Mouse (Mus musculus): Measurements from ENCODE around the gene Ganc. TPM values are rescaled to one million over a fixed set of nuclear protein-coding genes. Genes with fewer than 3 reads are reported as not detected.

The Ganc gene
- polyA plus RNA-seq, 1 experiment: 26.9 TPM

DNA sequence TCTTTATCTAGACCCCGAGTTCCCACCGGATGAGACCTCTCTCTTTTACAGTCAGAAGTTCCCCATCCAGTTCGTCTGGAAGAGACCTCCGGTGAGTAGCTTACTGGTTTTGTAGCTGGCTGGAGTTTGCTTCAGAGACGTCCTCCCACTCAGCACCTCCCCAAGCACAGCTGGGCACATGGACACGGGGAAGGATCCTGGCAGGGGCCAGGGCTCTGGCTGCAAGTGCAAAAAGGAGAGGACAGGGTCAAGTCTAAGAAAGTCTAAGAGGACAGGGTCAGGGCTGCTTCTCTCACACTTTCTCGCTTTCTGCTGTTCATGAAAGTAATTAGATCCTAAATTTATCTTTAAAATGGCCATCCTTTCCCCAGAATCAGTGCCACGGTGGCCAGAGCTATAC, 60.4 kb downstream of the Ganc start:
- no peak for DNase-seq
- H3K4me3 ChIP-seq (ENCODE audit: insufficient read depth, low read depth, low read length): no peak overlapping the region
- 72% methylated on average over 8 of the region's 8 CpGs for WGBS
- TF ChIP-seq CTCF (conservative IDR thresholded peaks at IDR 0.05; ENCODE audit: insufficient read depth, insufficient read length, low read depth, low read length) (no peak), POLR2A (IDR thresholded peaks at IDR 0.05; ENCODE audit: low read depth, low read length) (no peak)
- H3K4me1 ChIP-seq (ENCODE audit: control insufficient read depth, insufficient read depth, low read length): no peaks in the 10 kb centered on the region
- peaks cover 2% of the 10 kb centered on the region; the same call in 1 of the 2 replicates for H3K36me3 ChIP-seq (ENCODE audit: control insufficient read depth, insufficient read depth, low read length)
- no peak overlapping the region for H3K27ac ChIP-seq (ENCODE audit: insufficient read depth, low read depth, low read length)
- no peaks in the 10 kb centered on the region for H3K27me3 ChIP-seq (replicated peaks; ENCODE audit: control insufficient read depth, insufficient read depth, low read length)

GRCm38 (mm10) chr2:120464732-120465396, 61.2 kb downstream of the Ganc start:
- Histone ChIP-seq H3K4me1 (ENCODE audit: control insufficient read depth, insufficient read depth, low read length) (no peaks in the 10 kb centered on the region), H3K4me3 (ENCODE audit: insufficient read depth, low read depth, low read length) (no peak overlapping the region), H3K36me3 (ENCODE audit: control insufficient read depth, insufficient read depth, low read length) (peaks cover 2% of the 10 kb centered on the region; the same call in 1 of the 2 replicates), H3K27ac (ENCODE audit: insufficient read depth, low read depth, low read length) (no peak overlapping the region), H3K27me3 (replicated peaks; ENCODE audit: control insufficient read depth, insufficient read depth, low read length) (no peaks in the 10 kb centered on the region)
- WGBS: 93% methylated on average over 2 of the region's 2 CpGs
- no peak for DNase-seq
- no peak for TF ChIP-seq POLR2A (IDR thresholded peaks at IDR 0.05; ENCODE audit: low read depth, low read length)
- no peak for TF ChIP-seq CTCF (conservative IDR thresholded peaks at IDR 0.05; ENCODE audit: insufficient read depth, insufficient read length, low read depth, low read length)

DNA sequence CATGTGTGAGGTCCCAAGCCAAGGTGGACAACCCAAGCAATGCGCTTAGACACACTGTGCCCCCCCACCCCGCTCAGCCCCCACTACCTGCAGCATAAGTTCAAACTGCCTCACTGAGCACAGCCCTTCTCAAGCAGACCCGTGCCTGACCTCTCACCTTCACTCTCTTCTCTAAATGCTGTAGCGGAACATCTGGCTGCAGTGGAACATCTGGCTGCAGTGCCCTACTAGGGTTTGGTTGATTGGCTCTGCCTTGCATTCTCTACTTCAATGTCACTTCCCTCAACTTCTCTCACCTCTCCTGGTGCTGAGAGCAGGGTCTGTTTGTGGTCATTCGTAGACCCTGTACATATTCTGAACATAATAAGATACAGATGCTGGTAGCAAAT, 61.7 kb downstream of the Ganc start:
- H3K4me1 ChIP-seq (ENCODE audit: control insufficient read depth, insufficient read depth, low read length): no peaks in the 10 kb centered on the region
- DNase-seq: no peak
- H3K36me3 ChIP-seq (ENCODE audit: control insufficient read depth, insufficient read depth, low read length): no peaks in the 10 kb centered on the region; the same call in 1 of the 2 replicates
- WGBS: 81% methylated on average over 5 of the region's 5 CpGs
- H3K4me3 ChIP-seq (ENCODE audit: insufficient read depth, low read depth, low read length): no peak overlapping the region
- TF ChIP-seq POLR2A (IDR thresholded peaks at IDR 0.05; ENCODE audit: low read depth, low read length) (no peak), CTCF (conservative IDR thresholded peaks at IDR 0.05; ENCODE audit: insufficient read depth, insufficient read length, low read depth, low read length) (no peak)
- H3K27me3 ChIP-seq (replicated peaks; ENCODE audit: control insufficient read depth, insufficient read depth, low read length): no peaks in the 10 kb centered on the region
- no peak overlapping the region for H3K27ac ChIP-seq (ENCODE audit: insufficient read depth, low read depth, low read length)

DNA sequence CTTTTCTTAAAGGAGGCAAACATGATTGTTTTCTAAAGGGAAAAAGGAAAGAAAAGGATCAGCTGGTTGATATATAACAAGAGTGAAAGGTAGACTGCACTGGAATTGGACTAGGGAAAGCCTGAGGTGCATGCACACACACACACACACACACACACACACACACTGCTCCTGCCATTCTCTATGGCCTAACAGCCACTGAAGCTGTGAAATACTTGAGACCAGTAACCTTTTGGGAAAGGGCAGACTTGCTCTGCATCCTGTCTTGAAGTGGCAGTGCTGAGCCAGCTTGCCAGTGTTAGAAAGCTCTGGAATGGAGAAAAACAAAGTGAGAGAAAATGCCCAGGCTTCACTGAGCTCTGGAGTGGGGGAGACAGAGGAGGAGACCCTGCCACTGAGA, 64.3 kb downstream of the Ganc start:
- no peaks in the 10 kb centered on the region for H3K36me3 ChIP-seq (ENCODE audit: control insufficient read depth, insufficient read depth, low read length)
- H3K27ac ChIP-seq (ENCODE audit: insufficient read depth, low read depth, low read length): no peak overlapping the region
- TF ChIP-seq CTCF (conservative IDR thresholded peaks at IDR 0.05; ENCODE audit: insufficient read depth, insufficient read length, low read depth, low read length): no peak
- no peak for TF ChIP-seq POLR2A (IDR thresholded peaks at IDR 0.05; ENCODE audit: low read depth, low read length)
- no peaks in the 10 kb centered on the region for H3K27me3 ChIP-seq (replicated peaks; ENCODE audit: control insufficient read depth, insufficient read depth, low read length)
- no peak for DNase-seq
- no peak overlapping the region for H3K4me3 ChIP-seq (ENCODE audit: insufficient read depth, low read depth, low read length)
- H3K4me1 ChIP-seq (ENCODE audit: control insufficient read depth, insufficient read depth, low read length): no peaks in the 10 kb centered on the region

GRCm38 (mm10) chr2:120469220-120469619, 65.5 kb downstream of the Ganc start:
- TF ChIP-seq CTCF (conservative IDR thresholded peaks at IDR 0.05; ENCODE audit: insufficient read depth, insufficient read length, low read depth, low read length) (no peak), POLR2A (IDR thresholded peaks at IDR 0.05; ENCODE audit: low read depth, low read length) (no peak)
- 87% methylated on average over 3 of the region's 3 CpGs for WGBS
- no peaks in the 10 kb centered on the region for H3K36me3 ChIP-seq (ENCODE audit: control insufficient read depth, insufficient read depth, low read length)
- H3K4me1 ChIP-seq (ENCODE audit: control insufficient read depth, insufficient read depth, low read length): no peaks in the 10 kb centered on the region
- no peaks in the 10 kb centered on the region for H3K27me3 ChIP-seq (replicated peaks; ENCODE audit: control insufficient read depth, insufficient read depth, low read length)
- H3K4me3 ChIP-seq (ENCODE audit: insufficient read depth, low read depth, low read length): no peak overlapping the region
- no peak for DNase-seq
- no peak overlapping the region for H3K27ac ChIP-seq (ENCODE audit: insufficient read depth, low read depth, low read length)

- 88% methylated on average over 10 of the region's 10 CpGs for WGBS
- Histone ChIP-seq H3K4me3 (ENCODE audit: insufficient read depth, low read depth, low read length) (no peak overlapping the region), H3K4me1 (ENCODE audit: control insufficient read depth, insufficient read depth, low read length) (no peaks in the 10 kb centered on the region)
Measured at GRCm38 (mm10) chr2:120469715-120470114, 66.0 kb downstream of the Ganc start.

GRCm38 (mm10) chr2:120470856-120471255, 67.2 kb downstream of the Ganc start:
- no peak overlapping the region for H3K4me3 ChIP-seq (ENCODE audit: insufficient read depth, low read depth, low read length)
- H3K4me1 ChIP-seq (ENCODE audit: control insufficient read depth, insufficient read depth, low read length): no peaks in the 10 kb centered on the region
- no peaks in the 10 kb centered on the region for H3K27me3 ChIP-seq (replicated peaks; ENCODE audit: control insufficient read depth, insufficient read depth, low read length)
- no peak for DNase-seq
- no peak for TF ChIP-seq CTCF (conservative IDR thresholded peaks at IDR 0.05; ENCODE audit: insufficient read depth, insufficient read length, low read depth, low read length)
- TF ChIP-seq POLR2A (IDR thresholded peaks at IDR 0.05; ENCODE audit: low read depth, low read length): no peak
- H3K36me3 ChIP-seq (ENCODE audit: control insufficient read depth, insufficient read depth, low read length): no peaks in the 10 kb centered on the region
- WGBS: 76% methylated on average over 4 of the region's 4 CpGs
- H3K27ac ChIP-seq (ENCODE audit: insufficient read depth, low read depth, low read length): no peak overlapping the region

More at GRCm38 (mm10) chr2:120469715-120470114, 66.0 kb downstream of the Ganc start:
- no peak for TF ChIP-seq POLR2A (IDR thresholded peaks at IDR 0.05; ENCODE audit: low read depth, low read length)
- TF ChIP-seq CTCF (conservative IDR thresholded peaks at IDR 0.05; ENCODE audit: insufficient read depth, insufficient read length, low read depth, low read length): no peak
- Histone ChIP-seq H3K36me3 (ENCODE audit: control insufficient read depth, insufficient read depth, low read length) (no peaks in the 10 kb centered on the region), H3K27ac (ENCODE audit: insufficient read depth, low read depth, low read length) (no peak overlapping the region), H3K27me3 (replicated peaks; ENCODE audit: control insufficient read depth, insufficient read depth, low read length) (no peaks in the 10 kb centered on the region)
- no peak for DNase-seq
